Mouse (Mus musculus): Measurements from ENCODE around the gene Pkdcc.

DNA sequence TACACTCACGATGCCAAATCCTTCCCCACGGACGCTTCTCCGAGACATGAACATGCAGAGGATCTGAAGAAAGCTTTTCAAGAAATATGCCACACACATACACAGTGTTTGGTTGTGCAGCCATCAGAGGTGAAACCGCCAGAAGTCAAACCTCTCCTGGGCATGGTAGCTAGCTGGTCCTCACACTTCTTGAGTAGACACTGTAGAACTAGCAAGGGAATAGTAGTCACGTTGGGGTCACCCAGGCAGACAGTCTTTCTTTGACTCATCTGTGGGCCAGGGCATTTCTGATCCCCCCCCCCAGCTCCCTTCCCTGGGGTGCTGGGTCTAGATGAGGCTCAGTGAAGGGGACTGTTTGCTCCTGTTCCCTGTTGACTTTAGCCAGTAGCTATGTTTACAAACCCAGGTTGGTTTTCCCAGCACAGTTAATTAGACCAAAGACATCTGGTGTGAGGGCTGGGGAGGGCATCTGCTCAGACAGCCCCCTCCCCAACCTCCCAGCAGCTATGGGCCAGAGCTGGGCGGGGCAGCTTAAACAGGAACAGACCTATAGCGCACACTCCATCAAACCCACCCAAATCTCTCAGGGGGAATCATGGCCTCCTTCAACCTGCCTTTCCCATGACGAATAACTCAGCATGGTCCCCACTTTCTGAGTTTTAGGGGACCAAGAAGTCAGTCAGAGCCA, 1.7 kb upstream of the Pkdcc start:
- TF ChIP-seq CTCF (IDR thresholded peaks at IDR 0.05; ENCODE audit: insufficient read depth, low read length) (no peak), POLR2A (IDR thresholded peaks at IDR 0.05; ENCODE audit: borderline replicate concordance, extremely low read depth, low read depth, low read length) (no peak)
